Mouse (Mus musculus) adrenal gland, adult 18-20 months (tissue): ENCODE results near the gene Hist1h4f. TPM values are rescaled to one million over a fixed set of nuclear protein-coding genes. Genes with fewer than 3 reads are reported as not detected.
"Not testable (repeated sequence)": the region's sequence is repeated elsewhere in the genome, so short reads cannot be mapped to it uniquely, and the experiment has no call there.

Experiments
- DNase-seq, 2 experiments: peaks; one replicate each; pipeline ENCODE4 v3.0.0; 2021 to 2022; ENCODE audit warnings: low spot score in 2 of 2
- long read RNA-seq, 2 experiments: library from polyadenylated mRNA; stranded (forward); transcript quantifications; one replicate each; pipeline ENCODE4 v2.0.0; 2021
- total RNA-seq, 2 experiments: library from RNA; stranded (reverse); gene quantifications; 1 replicate in 1 of 2; 2 replicates in 1 of 2; pipeline ENCODE4 v1.2.3; 2021

Hist1h4f gene
- total RNA-seq, result 10 to 100 TPM; 32.5 to 41.1 TPM
- long read RNA-seq, experiment 1, result 0 reads
- long read RNA-seq, experiment 2, result 0 reads

DNA sequence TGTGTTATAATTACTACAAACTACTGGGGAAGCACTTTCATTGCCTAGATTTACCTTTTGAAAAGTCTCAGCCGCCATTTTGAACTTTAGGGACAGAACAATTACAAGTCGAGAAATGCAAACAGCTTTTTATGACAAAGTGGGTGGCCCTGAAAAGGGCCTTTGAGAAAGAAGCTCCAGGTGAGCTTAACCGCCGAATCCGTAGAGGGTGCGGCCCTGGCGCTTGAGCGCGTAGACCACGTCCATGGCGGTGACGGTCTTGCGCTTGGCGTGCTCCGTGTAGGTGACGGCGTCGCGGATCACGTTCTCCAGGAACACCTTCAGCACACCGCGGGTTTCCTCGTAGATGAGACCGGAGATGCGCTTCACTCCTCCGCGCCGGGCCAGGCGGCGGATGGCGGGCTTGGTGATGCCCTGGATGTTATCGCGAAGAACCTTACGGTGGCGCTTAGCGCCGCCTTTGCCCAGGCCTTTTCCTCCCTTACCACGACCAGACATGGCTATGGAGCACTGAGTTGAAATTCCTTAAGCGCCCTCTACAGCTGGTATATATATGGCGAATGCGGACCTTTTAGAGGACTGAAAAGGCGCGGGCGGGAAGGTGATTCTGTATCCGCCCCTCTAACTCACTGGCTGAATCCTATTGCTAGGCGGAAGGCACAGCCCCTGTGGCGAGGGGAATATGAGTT, at the start of gene Hist1h4f:
Gene Hist1h4f (minus strand): TSS at position 503 of the 689 bp plus-strand sequence.
- peak; percentile 58 to 61 for DNase-seq

DNA sequence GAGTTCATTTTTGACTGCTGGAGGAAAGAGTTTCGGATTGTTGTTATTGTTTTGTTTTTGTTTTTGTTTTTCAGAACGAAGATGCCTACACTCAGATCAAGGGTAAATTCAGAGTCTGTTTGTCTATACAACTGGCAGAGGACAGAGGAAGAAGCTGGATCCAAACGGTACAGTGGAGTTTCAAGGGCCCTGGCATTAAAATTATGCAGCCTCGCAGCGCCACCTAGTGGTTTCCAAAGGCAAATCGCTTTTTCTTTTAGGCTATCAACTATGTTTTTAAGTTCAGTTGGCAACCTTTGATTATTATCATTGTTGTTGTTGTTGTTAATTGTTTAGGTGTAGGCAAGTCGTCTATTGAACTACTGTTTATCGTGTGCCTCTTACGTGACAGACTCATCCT, 46.5 kb upstream of the Hist1h4f start:
- DNase-seq, result peak; percentile 83 to 84

GRCm38 (mm10) chr13:23595622-23596372, 44.3 kb upstream of the Hist1h4f start:
- no peak for DNase-seq

GRCm38 (mm10) chr13:23595185-23595584, 43.7 kb upstream of the Hist1h4f start:
- no peak for DNase-seq

DNA sequence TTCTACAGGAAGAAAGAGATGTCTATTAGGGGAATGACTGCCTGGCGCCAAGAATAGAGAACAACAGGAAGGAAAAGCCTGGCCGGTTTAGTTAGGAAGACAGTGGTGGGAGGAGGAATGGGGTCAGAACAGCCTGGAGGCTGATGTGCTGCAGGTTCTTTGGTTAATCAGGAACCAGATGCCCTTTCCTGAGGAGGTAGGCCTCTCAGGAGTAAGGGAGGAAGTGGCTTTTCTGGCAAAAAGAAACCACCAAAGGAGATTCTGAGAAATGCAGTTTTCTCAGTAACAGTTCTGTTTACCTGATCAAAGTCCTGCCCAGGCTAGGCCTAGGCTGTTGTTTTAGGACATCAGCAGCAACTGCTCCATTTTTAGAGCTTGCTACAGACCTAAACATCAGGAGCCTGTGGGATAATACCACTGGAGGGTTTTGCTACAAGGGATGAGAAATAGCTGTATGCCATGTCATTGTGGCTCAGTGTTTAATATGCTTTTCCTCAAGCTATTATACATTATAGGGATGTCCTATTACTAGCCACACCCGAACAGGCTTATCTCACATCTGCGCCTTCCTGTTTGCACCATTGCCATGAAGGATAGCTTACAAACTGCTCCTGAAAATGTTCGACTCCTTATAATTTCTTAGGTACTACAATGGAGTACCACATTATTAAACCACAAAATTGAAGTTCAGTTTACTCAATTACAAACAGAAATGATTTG, 41.8 kb upstream of the Hist1h4f start:
- DNase-seq, result no peak

DNA sequence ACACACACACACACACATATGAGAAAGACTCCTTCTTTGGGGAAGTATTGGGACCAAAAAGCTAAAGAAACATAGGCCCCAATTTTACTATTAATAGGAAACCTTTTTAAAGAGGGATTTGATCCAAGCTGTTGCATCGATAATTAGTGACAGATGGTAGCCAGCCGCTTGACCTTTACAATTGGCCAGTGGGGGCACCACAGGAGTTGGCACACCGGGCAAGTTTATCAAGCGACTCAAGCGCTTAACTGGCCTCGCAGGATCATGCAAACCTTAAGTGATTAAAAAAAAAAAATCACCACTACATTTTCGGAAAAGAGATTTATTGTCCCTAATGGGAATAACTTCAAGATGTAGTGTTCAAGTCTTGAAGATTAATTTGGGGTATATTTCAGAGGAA, 41.2 kb upstream of the Hist1h4f start:
- no peak for DNase-seq

- DNase-seq, result not testable (repeated sequence)
Observed at GRCm38 (mm10) chr13:23591886-23592285, 40.4 kb upstream of the Hist1h4f start.

DNA sequence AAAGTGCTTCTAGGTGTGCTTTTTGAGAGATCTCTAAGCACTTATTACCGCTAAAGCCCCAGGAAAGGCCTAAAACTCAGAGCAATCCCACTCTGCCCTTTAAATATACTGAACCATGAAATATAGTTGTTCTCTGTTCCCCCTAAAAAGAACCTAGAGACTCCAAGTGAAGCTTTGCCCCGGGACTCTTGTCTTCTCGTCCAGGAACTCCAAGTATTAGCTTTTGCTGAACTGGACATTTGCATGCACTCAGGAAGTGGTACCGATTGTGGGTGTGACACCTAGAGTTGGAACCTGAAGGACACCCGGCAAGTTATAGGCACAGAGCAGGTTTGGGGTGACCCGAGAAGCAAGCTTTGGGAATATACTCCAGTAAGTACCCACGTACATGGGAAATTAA, 39.8 kb upstream of the Hist1h4f start:
- no peak for DNase-seq

- no peak for DNase-seq
Observed at GRCm38 (mm10) chr13:23586940-23587225, 35.4 kb upstream of the Hist1h4f start.

- no peak for DNase-seq
Observed at GRCm38 (mm10) chr13:23586099-23586939, 34.9 kb upstream of the Hist1h4f start.

DNA sequence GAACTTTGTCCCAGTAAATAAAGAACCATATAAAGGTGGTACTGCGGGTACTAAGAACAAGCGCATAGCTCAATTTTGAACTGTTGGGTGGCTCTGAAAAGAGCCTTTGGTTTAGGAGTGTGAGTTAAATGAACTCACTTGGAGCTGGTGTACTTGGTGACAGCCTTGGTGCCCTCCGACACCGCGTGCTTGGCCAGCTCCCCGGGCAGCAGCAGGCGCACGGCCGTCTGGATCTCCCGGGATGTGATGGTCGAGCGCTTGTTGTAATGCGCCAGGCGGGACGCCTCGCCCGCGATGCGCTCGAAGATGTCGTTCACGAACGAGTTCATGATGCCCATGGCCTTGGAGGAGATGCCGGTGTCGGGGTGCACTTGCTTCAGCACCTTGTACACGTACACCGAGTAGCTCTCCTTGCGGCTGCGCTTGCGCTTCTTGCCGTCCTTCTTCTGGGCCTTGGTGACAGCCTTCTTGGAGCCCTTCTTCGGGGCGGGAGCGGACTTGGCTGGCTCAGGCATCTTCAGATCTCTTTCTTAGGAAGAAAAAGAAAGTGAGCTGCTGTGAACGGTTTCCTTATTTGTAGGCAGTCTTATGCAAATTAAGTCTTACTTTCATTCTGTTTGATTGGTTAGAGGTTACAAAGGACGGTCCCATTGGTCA, 34.1 kb upstream of the Hist1h4f start:
- DNase-seq, result peak; percentile 52 to 59

GRCm38 (mm10) chr13:23585029-23585441, 33.6 kb upstream of the Hist1h4f start:
- peak; percentile 53 to 54 for DNase-seq

DNA sequence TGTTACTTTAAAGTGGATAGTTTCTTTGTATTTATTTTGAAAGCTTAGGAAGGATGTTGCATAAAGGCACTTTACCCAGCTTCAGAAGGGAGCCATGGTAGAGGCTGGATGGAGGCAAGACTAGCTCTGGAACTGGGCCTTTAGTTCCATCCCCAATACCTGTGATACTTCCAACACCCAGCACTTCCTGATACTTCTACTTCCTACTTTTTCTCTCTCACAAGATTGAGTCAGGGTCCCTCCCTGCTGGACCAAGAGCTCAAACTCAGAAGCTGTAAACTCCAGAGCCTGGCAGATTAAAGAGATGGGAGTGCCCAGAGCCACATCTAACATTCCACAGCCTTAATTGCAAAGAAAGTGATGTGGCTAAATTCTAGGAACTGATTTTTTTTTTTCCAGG, 32.9 kb upstream of the Hist1h4f start:
- no peak for DNase-seq

DNA sequence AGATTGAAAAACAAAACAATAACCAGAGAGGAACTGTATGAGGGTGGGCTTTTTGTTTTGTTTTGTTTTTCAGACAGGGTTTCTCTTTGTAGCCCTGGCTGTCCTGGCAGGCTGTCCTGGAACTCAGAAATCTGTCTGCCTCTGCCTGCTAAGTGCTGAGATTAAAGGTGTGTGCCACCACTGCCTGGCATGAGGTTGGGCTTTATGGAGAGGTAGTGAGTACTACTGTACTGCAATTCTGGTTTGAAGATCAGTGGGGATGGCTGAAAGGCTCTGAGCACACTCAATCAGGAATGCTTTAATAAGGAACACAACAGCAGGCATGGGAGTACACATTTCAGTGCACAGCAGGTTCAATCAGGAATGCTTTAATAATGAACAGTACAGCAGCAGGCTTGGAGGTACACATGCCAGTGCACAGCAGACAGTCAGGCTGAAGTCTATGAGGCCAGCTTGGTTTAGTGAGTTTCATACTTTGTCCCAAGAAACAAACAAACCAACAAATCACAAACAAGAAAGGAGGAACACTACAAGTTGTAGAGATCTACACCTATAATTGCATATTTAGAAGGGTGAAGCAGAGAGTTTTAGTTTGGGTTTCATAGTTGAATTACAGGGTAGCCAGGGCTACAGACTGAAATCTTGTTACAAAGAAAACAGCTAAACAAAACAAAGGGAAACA, 32.1 kb upstream of the Hist1h4f start:
- DNase-seq, result no peak

GRCm38 (mm10) chr13:23582219-23583056, 31.0 kb upstream of the Hist1h4f start:
- DNase-seq, result no peak

- DNase-seq, result peak; percentile 93 to 99
Observed at GRCm38 (mm10) chr13:23581408-23582218, 30.2 kb upstream of the Hist1h4f start, which contains the start of gene Hist1h4d. Gene Hist1h4d (plus strand): TSS chr13:23581598.

GRCm38 (mm10) chr13:23577835-23578234, 26.4 kb upstream of the Hist1h4f start:
- no peak for DNase-seq
